Mouse (Mus musculus): Measurements from ENCODE around the gene Nabp1. TPM values are rescaled to one million over a fixed set of nuclear protein-coding genes. Genes with fewer than 3 reads are reported as not detected.
A peak's percentile ranks its signal among the peaks of the same experiment; 100 is the strongest.

The Nabp1 gene
- polyA plus RNA-seq, 1 experiment = 21.2 TPM

- Histone ChIP-seq H3K4me2 (ENCODE audit: low read depth) (no peak overlapping the region), H3K36me3 (ENCODE audit: control insufficient read depth, insufficient read depth) (no peaks in the 10 kb centered on the region), H3ac (ENCODE audit: control insufficient read depth, insufficient read length) (no peak overlapping the region), H3K27me3 (ENCODE audit: control insufficient read depth, insufficient read depth, insufficient read length) (no peaks in the 10 kb centered on the region), H3K4me3 (no peak overlapping the region), H3K79me2 (ENCODE audit: control insufficient read depth, insufficient read depth) (no peaks in the 10 kb centered on the region)
- TF ChIP-seq SRF (IDR thresholded peaks at IDR 0.05; ENCODE audit: control insufficient read depth, insufficient read length, low read depth) (no peak), TCF12 (IDR thresholded peaks at IDR 0.05; ENCODE audit: insufficient read depth, poor library complexity, severe bottlenecking) (no peak), E2F4 (IDR thresholded peaks at IDR 0.05; ENCODE audit: insufficient read depth) (no peak), MYOG (IDR thresholded peaks at IDR 0.05; ENCODE audit: control insufficient read depth in 1 of 3, insufficient read depth in 1 of 3, insufficient read length in 2 of 3, low read depth in 2 of 3) (no peak), TCF3 (IDR thresholded peaks at IDR 0.05; ENCODE audit: insufficient read length, low read depth) (no peak), USF1 (IDR thresholded peaks at IDR 0.05; ENCODE audit: low read depth) (no peak)
Measured at GRCm38 (mm10) chr1:51498601-51499098, 20.4 kb upstream of the Nabp1 start.

GRCm38 (mm10) chr1:51496163-51496562, 17.9 kb upstream of the Nabp1 start:
- Histone ChIP-seq H3ac (ENCODE audit: control insufficient read depth, insufficient read length) (no peak overlapping the region), H3K4me2 (ENCODE audit: low read depth) (no peak overlapping the region), H3K27me3 (ENCODE audit: control insufficient read depth, insufficient read depth, insufficient read length) (no peaks in the 10 kb centered on the region), H3K4me3 (no peak overlapping the region), H3K79me2 (ENCODE audit: control insufficient read depth, insufficient read depth) (no peaks in the 10 kb centered on the region), H3K36me3 (ENCODE audit: control insufficient read depth, insufficient read depth) (no peaks in the 10 kb centered on the region)
- TF ChIP-seq SRF (IDR thresholded peaks at IDR 0.05; ENCODE audit: control insufficient read depth, insufficient read length, low read depth) (no peak), CEBPB (IDR thresholded peaks at IDR 0.05; ENCODE audit: insufficient read depth, poor library complexity, severe bottlenecking) (peak; percentile 65; the same call in 1 of the 2 replicates), MAX (IDR thresholded peaks at IDR 0.05; ENCODE audit: low read depth) (no peak)

- TF ChIP-seq POLR2AphosphoS2 (IDR thresholded peaks at IDR 0.05; ENCODE audit: insufficient read length, low read depth) = no peak
- TF ChIP-seq SRF (IDR thresholded peaks at IDR 0.05; ENCODE audit: control insufficient read depth, insufficient read length, low read depth) = no peak
- no peak for TF ChIP-seq USF1 (IDR thresholded peaks at IDR 0.05; ENCODE audit: low read depth)
- no peak for TF ChIP-seq TCF12 (IDR thresholded peaks at IDR 0.05; ENCODE audit: insufficient read depth, poor library complexity, severe bottlenecking)
- TF ChIP-seq MYOD1 (IDR thresholded peaks at IDR 0.05; ENCODE audit: control insufficient read depth in 1 of 3, insufficient read length in 2 of 3, low read depth in 2 of 3) = no peak
- TF ChIP-seq CEBPB (IDR thresholded peaks at IDR 0.05; ENCODE audit: insufficient read depth, poor library complexity, severe bottlenecking) = no peak
- TF ChIP-seq MAX (IDR thresholded peaks at IDR 0.05; ENCODE audit: low read depth) = no peak
- no peak for TF ChIP-seq REST (IDR thresholded peaks at IDR 0.05; ENCODE audit: insufficient read depth, insufficient read length)
- no peak for TF ChIP-seq POLR2A (IDR thresholded peaks at IDR 0.05; ENCODE audit: insufficient read length, low read depth)
- TF ChIP-seq MYOG (IDR thresholded peaks at IDR 0.05; ENCODE audit: control insufficient read depth in 1 of 3, insufficient read depth in 1 of 3, insufficient read length in 2 of 3, low read depth in 2 of 3) = no peak
- TF ChIP-seq E2F4 (IDR thresholded peaks at IDR 0.05; ENCODE audit: insufficient read depth) = no peak
- no peaks in the 10 kb centered on the region for H3K27me3 ChIP-seq (ENCODE audit: control insufficient read depth, insufficient read depth, insufficient read length)
- H3K4me2 ChIP-seq (ENCODE audit: low read depth) = peak overlapping the region; percentile 37
- no peak overlapping the region for H3K4me3 ChIP-seq
- no peaks in the 10 kb centered on the region for H3K36me3 ChIP-seq (ENCODE audit: control insufficient read depth, insufficient read depth)
- H3K79me2 ChIP-seq (ENCODE audit: control insufficient read depth, insufficient read depth) = no peaks in the 10 kb centered on the region
- H3ac ChIP-seq (ENCODE audit: control insufficient read depth, insufficient read length) = no peak overlapping the region
Measured at GRCm38 (mm10) chr1:51493592-51494307, 15.5 kb upstream of the Nabp1 start.

GRCm38 (mm10) chr1:51486291-51486690, 8.1 kb upstream of the Nabp1 start:
- Histone ChIP-seq H3K4me2 (ENCODE audit: low read depth) (no peak overlapping the region), H3K27me3 (ENCODE audit: control insufficient read depth, insufficient read depth, insufficient read length) (no peaks in the 10 kb centered on the region), H3ac (ENCODE audit: control insufficient read depth, insufficient read length) (no peak overlapping the region), H3K4me3 (no peak overlapping the region), H3K79me2 (ENCODE audit: control insufficient read depth, insufficient read depth) (no peaks in the 10 kb centered on the region), H3K36me3 (ENCODE audit: control insufficient read depth, insufficient read depth) (no peaks in the 10 kb centered on the region)
- no peak for TF ChIP-seq MYOD1 (IDR thresholded peaks at IDR 0.05; ENCODE audit: control insufficient read depth in 1 of 3, insufficient read length in 2 of 3, low read depth in 2 of 3)
- no peak for TF ChIP-seq CEBPB (IDR thresholded peaks at IDR 0.05; ENCODE audit: insufficient read depth, poor library complexity, severe bottlenecking)
- TF ChIP-seq USF1 (IDR thresholded peaks at IDR 0.05; ENCODE audit: low read depth) = no peak
- TF ChIP-seq POLR2A (IDR thresholded peaks at IDR 0.05; ENCODE audit: insufficient read length, low read depth) = no peak
- no peak for TF ChIP-seq TCF3 (IDR thresholded peaks at IDR 0.05; ENCODE audit: insufficient read length, low read depth)
- TF ChIP-seq E2F4 (IDR thresholded peaks at IDR 0.05; ENCODE audit: insufficient read depth) = no peak
- TF ChIP-seq MAX (IDR thresholded peaks at IDR 0.05; ENCODE audit: low read depth) = no peak
- no peak for TF ChIP-seq REST (IDR thresholded peaks at IDR 0.05; ENCODE audit: insufficient read depth, insufficient read length)
- no peak for TF ChIP-seq POLR2AphosphoS2 (IDR thresholded peaks at IDR 0.05; ENCODE audit: insufficient read length, low read depth)
- no peak for TF ChIP-seq MYOG (IDR thresholded peaks at IDR 0.05; ENCODE audit: control insufficient read depth in 1 of 3, insufficient read depth in 1 of 3, insufficient read length in 2 of 3, low read depth in 2 of 3)
- no peak for TF ChIP-seq SRF (IDR thresholded peaks at IDR 0.05; ENCODE audit: control insufficient read depth, insufficient read length, low read depth)

- Histone ChIP-seq H3K79me2 (ENCODE audit: control insufficient read depth, insufficient read depth) (peaks cover 13% of the 10 kb centered on the region), H3K4me2 (ENCODE audit: low read depth) (no peak overlapping the region), H3K36me3 (ENCODE audit: control insufficient read depth, insufficient read depth) (no peaks in the 10 kb centered on the region), H3ac (ENCODE audit: control insufficient read depth, insufficient read length) (no peak overlapping the region), H3K27me3 (ENCODE audit: control insufficient read depth, insufficient read depth, insufficient read length) (no peaks in the 10 kb centered on the region), H3K4me3 (no peak overlapping the region)
- no peak for TF ChIP-seq USF1 (IDR thresholded peaks at IDR 0.05; ENCODE audit: low read depth)
- TF ChIP-seq TCF3 (IDR thresholded peaks at IDR 0.05; ENCODE audit: insufficient read length, low read depth) = no peak
- no peak for TF ChIP-seq E2F4 (IDR thresholded peaks at IDR 0.05; ENCODE audit: insufficient read depth)
- TF ChIP-seq REST (IDR thresholded peaks at IDR 0.05; ENCODE audit: insufficient read depth, insufficient read length) = no peak
- no peak for TF ChIP-seq TCF12 (IDR thresholded peaks at IDR 0.05; ENCODE audit: insufficient read depth, poor library complexity, severe bottlenecking)
- TF ChIP-seq POLR2A (IDR thresholded peaks at IDR 0.05; ENCODE audit: insufficient read length, low read depth) = no peak
- no peak for TF ChIP-seq SRF (IDR thresholded peaks at IDR 0.05; ENCODE audit: control insufficient read depth, insufficient read length, low read depth)
- TF ChIP-seq MYOG (IDR thresholded peaks at IDR 0.05; ENCODE audit: control insufficient read depth in 1 of 3, insufficient read depth in 1 of 3, insufficient read length in 2 of 3, low read depth in 2 of 3) = no peak
- no peak for TF ChIP-seq MYOD1 (IDR thresholded peaks at IDR 0.05; ENCODE audit: control insufficient read depth in 1 of 3, insufficient read length in 2 of 3, low read depth in 2 of 3)
- no peak for TF ChIP-seq POLR2AphosphoS2 (IDR thresholded peaks at IDR 0.05; ENCODE audit: insufficient read length, low read depth)
- no peak for TF ChIP-seq CEBPB (IDR thresholded peaks at IDR 0.05; ENCODE audit: insufficient read depth, poor library complexity, severe bottlenecking)
- TF ChIP-seq MAX (IDR thresholded peaks at IDR 0.05; ENCODE audit: low read depth) = no peak
Measured at GRCm38 (mm10) chr1:51480386-51480785, 2.2 kb upstream of the Nabp1 start.
